Mouse (Mus musculus) hindbrain, embryonic 11.5 days (tissue): Measurements from ENCODE around the gene Polr3gl. TPM values are rescaled to one million over a fixed set of nuclear protein-coding genes. Genes with fewer than 3 reads are reported as not detected.

Experiments used
- ATAC-seq: fragments of 200-750 bp; cut with Nextera tagmentation; 2 replicates; pipeline ENCODE4 v1.8.0; 2017; ENCODE audit warnings: mild to moderate bottlenecking, moderate TSS enrichment, moderate library complexity; ENCODE audit not compliant: low FRiP score
- DNase-seq: peaks from one replicate; pipeline ENCODE4 v3.0.0-alpha.2; 2015; ENCODE audit warnings: low spot score
- H3K27ac ChIP-seq: fragments of 300-500 bp; sonication (generic); 2 replicates; pipeline ENCODE4 v1.5.1; 2014; ENCODE audit warnings: mild to moderate bottlenecking, low read depth, low read length
- H3K27me3 ChIP-seq: fragments of 300-500 bp; sonication (generic); 2 replicates; pipeline ENCODE4 v1.6.1; 2014; ENCODE audit warnings: mild to moderate bottlenecking, low read length, moderate library complexity, mixed read lengths; ENCODE audit not compliant: control insufficient read depth, insufficient read depth
- H3K36me3 ChIP-seq: fragments of 300-500 bp; sonication (generic); 2 replicates; pipeline ENCODE4 v1.6.1; 2014; ENCODE audit warnings: mild to moderate bottlenecking, low read length, moderate library complexity, mixed read lengths; ENCODE audit not compliant: control insufficient read depth, insufficient read depth
- H3K4me1 ChIP-seq: fragments of 300-500 bp; sonication (generic); replicated peaks from 2 replicates; pipeline ENCODE4 v1.6.1; 2014; ENCODE audit warnings: low read length, mixed read lengths; ENCODE audit not compliant: control insufficient read depth, insufficient read depth
- H3K4me2 ChIP-seq: fragments of 300-500 bp; sonication (generic); replicated peaks from 2 replicates; pipeline ENCODE4 v1.6.1; 2014; ENCODE audit warnings: mild to moderate bottlenecking, low read depth, low read length
- H3K4me3 ChIP-seq: fragments of 300-500 bp; sonication (generic); 2 replicates; pipeline ENCODE4 v1.5.1; 2014; ENCODE audit warnings: low read depth, low read length
- H3K9ac ChIP-seq: fragments of 300-500 bp; sonication (generic); 2 replicates; pipeline ENCODE4 v1.6.1; 2014; ENCODE audit warnings: low read depth, low read length
- H3K9me3 ChIP-seq: fragments of 300-500 bp; sonication (generic); 2 replicates; pipeline ENCODE4 v1.6.1; 2016; ENCODE audit warnings: low read length; ENCODE audit not compliant: control insufficient read depth
- WGBS: fragments of 180-500 bp; shearing (Covaris S2); extraction: QIAGEN DNeasy Blood & Tissue Kit; methylation state at CpG from one replicate; pipeline ENCODE4 v1.1.7; 2014; 5-methylcytosine and 5-hydroxymethylcytosine counted together
- polyA plus RNA-seq: library from polyadenylated mRNA; unstranded; fragments of >200 nt; fragmentation: Nextera tagmentation; extraction: Ambion mirVana; gene quantifications from 2 replicates; pipeline ENCODE4 v1.2.1, GENCODE M21; 2014

Polr3gl gene
- polyA plus RNA-seq, 1 experiment from 2014 or later, result 15.4 TPM

DNA sequence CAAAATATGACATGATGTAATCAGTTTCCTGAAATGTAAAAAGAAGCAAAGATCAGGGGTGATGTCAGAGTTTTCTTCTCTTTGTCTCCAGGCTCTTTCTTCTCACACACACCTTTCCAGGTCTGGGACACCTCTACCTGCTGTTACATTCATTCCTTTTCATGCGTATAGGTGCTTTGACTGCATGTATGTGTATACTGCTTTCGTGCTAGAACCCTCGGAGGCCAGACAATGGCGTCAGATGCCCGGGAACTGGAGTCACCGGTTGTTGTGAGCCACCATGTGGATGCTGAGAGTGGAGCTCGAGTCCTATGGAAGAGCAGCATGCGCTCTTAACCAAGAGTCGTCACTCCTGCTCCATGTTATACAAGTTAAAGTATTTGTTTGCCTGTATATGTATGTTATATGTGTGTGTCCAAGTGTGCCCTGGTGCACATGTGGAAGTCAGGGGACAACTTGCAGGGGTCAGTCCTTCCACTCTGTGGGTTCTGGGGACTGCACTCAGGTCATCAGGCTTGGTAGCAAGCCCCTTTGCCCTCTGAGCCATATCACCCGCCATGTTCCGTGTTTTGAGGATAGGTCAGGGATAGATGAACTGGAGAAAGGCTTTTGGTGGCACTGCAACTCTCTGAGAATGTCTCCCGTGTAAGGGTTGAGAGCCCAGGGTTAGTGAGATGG, 15.3 kb downstream of the Polr3gl start:
- Histone ChIP-seq H3K9me3 (no peaks in the 10 kb centered on the region), H3K27ac (no peak overlapping the region), H3K36me3 (no peaks in the 10 kb centered on the region), H3K4me2 (no peak overlapping the region), H3K4me3 (no peak overlapping the region), H3K27me3 (no peaks in the 10 kb centered on the region), H3K4me1 (peaks cover 3% of the 10 kb centered on the region), H3K9ac (no peak overlapping the region)
- ATAC-seq (no peak), DNase-seq (no peak)
- WGBS, result 82% methylated on average over 12 of the region's 12 CpGs

- Histone ChIP-seq H3K27me3 (no peaks in the 10 kb centered on the region), H3K9ac (no peak overlapping the region), H3K36me3 (no peaks in the 10 kb centered on the region), H3K9me3 (no peaks in the 10 kb centered on the region), H3K4me3 (no peak overlapping the region), H3K4me2 (no peak overlapping the region), H3K27ac (peak overlapping the region; percentile 30; the same call in 1 of the 2 replicates), H3K4me1 (peaks cover 3% of the 10 kb centered on the region)
- DNase-seq, result no peak
- ATAC-seq, result no peak
- 74% methylated on average over 4 of the region's 4 CpGs for WGBS
Observed at GRCm38 (mm10) chr3:96577566-96577965, 16.4 kb downstream of the Polr3gl start.

- WGBS, result 29% methylated on average over 17 of the region's 17 CpGs
- H3K27me3 ChIP-seq, result no peaks in the 10 kb centered on the region
- peak; percentile 82 for DNase-seq
- peaks cover 3% of the 10 kb centered on the region for H3K4me1 ChIP-seq
- ATAC-seq, result peak; percentile 89
- H3K27ac ChIP-seq, result peak within 1 kb of the TSS; percentile 48; the same call in 1 of the 2 replicates
- H3K9me3 ChIP-seq, result no peaks in the 10 kb centered on the region
- no peak within 1 kb of the TSS for H3K4me3 ChIP-seq
- peak within 1 kb of the TSS; percentile 25; the same call in 1 of the 2 replicates for H3K9ac ChIP-seq
- H3K36me3 ChIP-seq, result no peaks in the 10 kb centered on the region
- H3K4me2 ChIP-seq, result peak within 1 kb of the TSS; percentile 18
Observed at GRCm38 (mm10) chr3:96576690-96577541, 17.1 kb downstream of the Polr3gl start, which contains the start of gene Gm16253. TSS of gene Gm16253 (plus strand) at chr3:96576984.

DNA sequence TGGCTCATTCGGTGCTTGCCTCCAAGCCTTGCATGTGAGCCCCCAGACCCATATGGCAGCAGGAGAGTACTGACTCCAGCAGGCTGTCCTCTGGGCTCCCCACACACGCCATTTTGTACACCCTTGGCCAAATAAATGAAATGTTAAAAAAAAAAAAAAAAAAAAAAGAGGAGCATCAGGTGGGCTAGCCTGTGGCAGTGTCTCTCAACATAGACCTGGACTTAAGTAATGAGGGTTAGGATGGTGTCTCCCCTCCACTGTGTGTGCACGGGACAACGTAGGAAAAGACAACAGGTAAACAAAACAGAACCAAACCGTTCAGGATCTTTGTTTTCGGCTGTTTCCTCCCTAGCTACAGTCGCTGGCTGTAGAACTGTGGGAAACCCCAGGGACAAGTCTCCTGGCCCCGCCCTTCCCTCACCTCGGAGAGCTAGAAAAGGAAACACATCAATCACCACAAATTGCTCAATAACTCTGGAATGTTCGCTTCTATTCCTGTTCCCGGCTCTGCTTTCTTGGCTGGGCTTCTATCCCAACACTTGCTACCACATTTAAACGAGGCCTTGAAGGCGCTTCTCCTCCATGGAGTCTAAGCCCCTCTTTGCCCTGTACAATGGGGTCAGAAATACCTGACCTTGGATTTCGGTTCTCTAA, 17.8 kb downstream of the Polr3gl start:
- no peaks in the 10 kb centered on the region for H3K9me3 ChIP-seq
- H3K4me3 ChIP-seq, result no peak overlapping the region
- 0 out of 2 replicates have a peak overlapping the region, but pooled peaks have one; percentile 25 for H3K9ac ChIP-seq
- 63% methylated on average over 14 of the region's 14 CpGs for WGBS
- peaks cover 3% of the 10 kb centered on the region for H3K4me1 ChIP-seq
- peak overlapping the region; percentile 18; the same call in 1 of the 2 replicates for H3K4me2 ChIP-seq
- H3K27ac ChIP-seq, result peak overlapping the region; percentile 48; the same call in 1 of the 2 replicates
- DNase-seq, result no peak
- ATAC-seq, result no peak
- no peaks in the 10 kb centered on the region for H3K36me3 ChIP-seq
- H3K27me3 ChIP-seq, result no peaks in the 10 kb centered on the region

DNA sequence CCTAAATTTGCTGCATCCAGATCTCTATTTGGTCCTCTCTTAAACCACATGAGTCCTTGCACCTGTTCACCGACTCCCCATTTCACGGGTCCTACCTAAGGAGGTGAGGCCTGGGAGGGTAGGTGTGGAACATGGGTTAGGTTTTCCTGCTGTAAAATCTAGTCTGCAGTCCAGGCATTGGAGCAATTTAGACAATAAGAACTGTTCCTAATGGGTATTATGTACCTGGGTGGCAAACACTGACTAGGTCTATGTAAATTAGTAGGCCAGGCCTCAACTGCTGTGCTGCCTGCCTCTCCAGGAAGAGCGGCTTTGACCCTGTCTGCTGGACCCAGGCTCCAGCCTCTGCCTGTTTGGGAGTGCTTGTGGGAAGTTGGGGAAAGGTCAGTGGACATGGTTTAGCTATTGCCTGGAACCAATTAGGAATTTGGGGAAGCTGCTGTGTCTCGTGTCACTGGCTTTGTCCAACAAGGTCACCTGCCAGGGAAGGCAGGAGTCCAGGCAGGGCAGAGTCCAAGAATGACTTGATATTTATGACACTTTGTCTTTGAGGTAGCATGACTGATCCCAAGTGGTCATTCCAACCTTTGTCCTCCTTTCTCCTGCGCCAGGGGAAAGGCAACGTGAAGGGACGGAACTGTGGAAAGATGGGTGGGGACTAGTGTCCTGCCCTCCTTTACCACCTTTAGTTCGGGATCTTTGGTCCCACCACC, 18.6 kb downstream of the Polr3gl start:
- H3K4me2 ChIP-seq, result no peak overlapping the region
- no peaks in the 10 kb centered on the region for H3K9me3 ChIP-seq
- ATAC-seq (no peak), DNase-seq (no peak)
- H3K27me3 ChIP-seq, result no peaks in the 10 kb centered on the region
- H3K4me3 ChIP-seq, result no peak overlapping the region
- no peak overlapping the region for H3K9ac ChIP-seq
- H3K27ac ChIP-seq, result no peak overlapping the region
- H3K36me3 ChIP-seq, result no peaks in the 10 kb centered on the region
- H3K4me1 ChIP-seq, result peaks cover 3% of the 10 kb centered on the region
- 81% methylated on average over 8 of the region's 8 CpGs for WGBS

DNA sequence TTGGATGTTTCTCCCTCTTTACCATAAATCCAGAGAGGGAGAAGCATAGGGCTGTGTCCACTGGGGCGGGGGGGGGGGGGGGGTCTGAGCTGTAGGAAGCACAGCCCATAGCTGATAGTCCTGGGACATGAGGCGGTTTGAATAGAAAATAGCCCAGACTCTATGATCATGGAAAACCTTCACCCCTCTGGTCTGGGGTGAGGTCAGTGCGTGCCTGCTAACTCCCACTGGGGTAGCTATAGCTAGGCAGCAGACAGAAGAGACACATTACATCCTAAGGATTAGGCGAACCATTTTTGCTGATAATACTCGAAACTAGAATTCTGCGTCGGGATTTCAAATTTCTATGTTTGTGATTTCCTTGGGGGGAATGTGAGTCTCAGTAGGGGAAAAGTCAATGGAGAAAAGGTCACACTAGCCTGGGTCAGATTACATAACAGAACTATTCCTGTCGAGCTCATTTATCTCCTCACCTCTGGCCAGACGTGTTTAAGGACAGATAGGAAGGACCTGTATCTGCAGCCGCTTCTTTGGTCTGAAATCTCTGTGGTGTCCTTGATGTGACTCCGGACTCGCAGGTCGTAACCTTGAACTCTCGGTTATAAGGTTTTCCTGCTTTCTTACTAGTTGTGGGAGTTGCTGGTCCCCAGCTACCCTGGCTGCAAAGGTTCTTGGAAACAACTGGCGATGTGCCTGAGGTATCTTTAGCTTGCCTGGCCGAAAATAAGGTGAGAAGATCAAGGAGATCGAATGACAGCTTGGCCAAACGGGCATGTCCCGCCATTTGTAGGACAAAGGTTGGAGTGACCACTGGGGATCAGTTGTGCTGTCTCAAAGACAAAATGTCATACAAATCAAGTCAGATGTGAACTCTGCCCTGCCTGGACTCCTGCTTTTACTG, 20.1 kb downstream of the Polr3gl start:
- Histone ChIP-seq H3K27me3 (no peaks in the 10 kb centered on the region), H3K27ac (no peak overlapping the region), H3K4me3 (no peak overlapping the region), H3K4me1 (peaks cover 3% of the 10 kb centered on the region; the same call in 1 of the 2 replicates), H3K9me3 (no peaks in the 10 kb centered on the region), H3K4me2 (no peak overlapping the region), H3K36me3 (no peaks in the 10 kb centered on the region), H3K9ac (no peak overlapping the region)
- DNase-seq (no peak), ATAC-seq (no peak)
- 74% methylated on average over 19 of the region's 19 CpGs for WGBS

DNA sequence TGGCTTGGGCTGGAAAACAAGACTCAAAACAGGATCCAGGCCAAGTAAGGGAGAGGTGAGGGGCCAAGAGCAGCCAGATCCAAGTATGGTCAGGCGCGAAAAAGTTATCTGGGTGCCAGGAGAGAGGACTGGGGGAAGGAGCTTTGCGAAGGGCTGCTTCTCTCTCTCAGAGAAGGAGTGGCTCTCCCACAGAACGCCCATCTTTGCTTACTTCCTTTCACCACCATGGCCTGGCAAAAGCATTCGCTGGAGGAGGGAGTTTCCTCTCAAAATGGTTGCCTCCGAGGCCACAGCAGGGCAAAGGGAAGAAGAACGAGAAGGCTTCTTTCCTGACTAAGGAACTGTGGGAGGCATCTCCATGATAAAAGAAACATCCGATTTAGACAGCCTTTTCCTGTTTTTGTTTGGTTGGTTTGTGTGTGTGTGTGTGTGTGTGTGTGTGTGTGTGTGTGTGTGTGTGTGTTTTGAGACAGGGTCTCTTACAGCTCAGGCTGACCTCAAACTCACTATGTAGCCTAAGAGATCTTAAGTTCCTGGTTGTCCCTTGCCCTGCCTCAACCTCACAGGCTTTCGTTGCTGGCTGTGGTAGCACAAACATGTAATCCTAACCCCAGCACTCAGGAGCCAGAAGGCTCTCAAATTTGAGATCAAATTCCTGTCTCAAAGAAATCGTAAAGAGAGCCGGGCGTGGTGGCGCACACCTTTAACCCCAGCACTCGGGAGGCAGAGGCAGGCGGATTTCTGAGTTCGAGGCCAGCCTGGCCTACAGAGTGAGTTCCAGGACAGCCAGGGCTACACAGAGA, 21.9 kb downstream of the Polr3gl start:
- WGBS, result 73% methylated on average over 15 of the region's 16 CpGs
- no peak overlapping the region for H3K9ac ChIP-seq
- H3K4me3 ChIP-seq, result no peak overlapping the region
- no peak overlapping the region for H3K27ac ChIP-seq
- no peaks in the 10 kb centered on the region for H3K9me3 ChIP-seq
- DNase-seq, result no peak
- H3K4me1 ChIP-seq, result peaks cover 3% of the 10 kb centered on the region; the same call in 1 of the 2 replicates
- no peak overlapping the region for H3K4me2 ChIP-seq
- H3K36me3 ChIP-seq, result no peaks in the 10 kb centered on the region
- ATAC-seq, result no peak
- no peaks in the 10 kb centered on the region for H3K27me3 ChIP-seq
